Mouse (Mus musculus) A20 (cell line): ENCODE results near the gene F10.

Experiments
- DNase-seq: peaks from one replicate; pipeline ENCODE4 v3.0.0-alpha.2; 2011; ENCODE audit warnings: low read depth, low spot score

F10 gene

GRCm38 (mm10) chr8:13037015-13037414 is at the start of gene F10:
Gene F10, plus strand, starts transcription at chr8:13037308.
- no peak for DNase-seq

- DNase-seq = no peak
Observed at GRCm38 (mm10) chr8:12987571-12987970, 49.5 kb upstream of the F10 start.

GRCm38 (mm10) chr8:12988722-12989430 is 48.2 kb upstream of the F10 start:
- peak; percentile 17 for DNase-seq

GRCm38 (mm10) chr8:12991411-12991810 is 45.7 kb upstream of the F10 start:
- no peak for DNase-seq

GRCm38 (mm10) chr8:12994468-12994867 is 42.6 kb upstream of the F10 start:
- DNase-seq = no peak

GRCm38 (mm10) chr8:12995481-12995880 is 41.6 kb upstream of the F10 start:
- no peak for DNase-seq

- no peak for DNase-seq
Observed at GRCm38 (mm10) chr8:12996831-12997275, 40.3 kb upstream of the F10 start.

- no peak for DNase-seq
Observed at GRCm38 (mm10) chr8:12998331-12998730, 38.8 kb upstream of the F10 start.

GRCm38 (mm10) chr8:12999793-13000192 is 37.3 kb upstream of the F10 start:
- DNase-seq = no peak

GRCm38 (mm10) chr8:13007458-13007857 is 29.6 kb upstream of the F10 start:
- no peak for DNase-seq

GRCm38 (mm10) chr8:13010313-13010712 is 26.8 kb upstream of the F10 start:
- DNase-seq = peak; percentile 23

GRCm38 (mm10) chr8:13019560-13019959 is 17.5 kb upstream of the F10 start:
- no peak for DNase-seq

- DNase-seq = no peak
Observed at GRCm38 (mm10) chr8:13021830-13022229, 15.3 kb upstream of the F10 start.

GRCm38 (mm10) chr8:13025487-13026224 is 11.5 kb upstream of the F10 start, which contains the start of gene F7:
Gene F7, plus strand, starts transcription at chr8:13026034.
- no peak for DNase-seq

- DNase-seq = no peak
Observed at GRCm38 (mm10) chr8:13027615-13028014, 9.5 kb upstream of the F10 start.

- DNase-seq = no peak
Observed at GRCm38 (mm10) chr8:13028482-13028881, 8.6 kb upstream of the F10 start.

GRCm38 (mm10) chr8:13036346-13036812 is 729 bp upstream of the F10 start:
- DNase-seq = no peak

GRCm38 (mm10) chr8:13037569-13037968 is 461 bp downstream of the F10 start:
- DNase-seq = no peak

- no peak for DNase-seq
Observed at GRCm38 (mm10) chr8:13039054-13039453, 1.9 kb downstream of the F10 start.

GRCm38 (mm10) chr8:13041459-13041858 is 4.4 kb downstream of the F10 start:
- DNase-seq = no peak

- DNase-seq = no peak
Observed at GRCm38 (mm10) chr8:13047652-13048051, 10.5 kb downstream of the F10 start.

GRCm38 (mm10) chr8:13050550-13050949 is 13.4 kb downstream of the F10 start:
- DNase-seq = no peak

- no peak for DNase-seq
Observed at GRCm38 (mm10) chr8:13057351-13057750, 20.2 kb downstream of the F10 start.
